Mouse (Mus musculus): Measurements from ENCODE around the gene Acot5.

GRCm38 (mm10) chr12:84063833-84064232 is 5.3 kb upstream of the Acot5 start:
- TF ChIP-seq POLR2A (IDR thresholded peaks at IDR 0.05; ENCODE audit: low read depth, low read length), result no peak
- TF ChIP-seq CTCF (IDR thresholded peaks at IDR 0.05; ENCODE audit: borderline replicate concordance, insufficient read depth, low read length), result no peak

Data from embryonic fibroblast, embryonic 13.5 days (primary cell).